Mouse (Mus musculus) MEL (cell line): Measurements from ENCODE around the gene Rgmb. TPM values are rescaled to one million over a fixed set of nuclear protein-coding genes. Genes with fewer than 3 reads are reported as not detected.

Experiments used
- DNase-seq: peaks from one replicate; pipeline ENCODE4 v3.0.0; 2011; ENCODE audit warnings: low read depth, low spot score
- H3K27ac ChIP-seq: 2 replicates; pipeline ENCODE4 v1.5.1; 2012; ENCODE audit warnings: low read depth, mild to moderate bottlenecking, control low read depth, low read length, moderate library complexity; ENCODE audit not compliant: control insufficient read depth
- H3K27me3 ChIP-seq, 2 experiments: fragments of 150-350 bp in 1 of 2; sonication (generic) in 1 of 2; 2 replicates each; pipeline ENCODE4 v1.6.1; 2012; ENCODE audit warnings: low read length in 2 of 2, mild to moderate bottlenecking in 2 of 2, improper control_type of control experiment in 1 of 2, moderate library complexity in 1 of 2; ENCODE audit not compliant: insufficient read depth in 2 of 2, control insufficient read depth in 1 of 2
- H3K36me3 ChIP-seq, 2 experiments: 2 replicates each; pipeline ENCODE4 v1.6.1; 2012 to 2014; ENCODE audit warnings: low read length in 2 of 2, improper control_type of control experiment in 1 of 2, inconsistent platforms in 1 of 2, mild to moderate bottlenecking in 1 of 2; ENCODE audit not compliant: insufficient read depth in 2 of 2, control insufficient read depth in 1 of 2
- H3K4me1 ChIP-seq, 2 experiments: fragments of 150-350 bp in 1 of 2; sonication (generic) in 1 of 2; 2 replicates each; pipeline ENCODE4 v1.6.1; 2012; ENCODE audit warnings: low read length in 2 of 2, improper control_type of control experiment in 1 of 2, mild to moderate bottlenecking in 1 of 2; ENCODE audit not compliant: insufficient read depth in 2 of 2, control insufficient read depth in 1 of 2
- H3K4me3 ChIP-seq, 2 experiments: fragments of 150-350 bp in 1 of 2; sonication (generic) in 1 of 2; 2 replicates each; pipeline ENCODE4 v1.5.1; 2012; ENCODE audit warnings: low read depth in 2 of 2, low read length in 2 of 2, mild to moderate bottlenecking in 2 of 2, moderate library complexity in 2 of 2, control low read depth in 1 of 2, improper control_type of control experiment in 1 of 2; ENCODE audit not compliant: control insufficient read depth in 1 of 2, insufficient read depth in 1 of 2
- H3K79me2 ChIP-seq: 2 replicates; pipeline ENCODE4 v1.6.1; 2012; ENCODE audit warnings: mild to moderate bottlenecking, low read length, moderate library complexity; ENCODE audit not compliant: control insufficient read depth, poor library complexity, insufficient read depth
- H3K9ac ChIP-seq: 2 replicates; pipeline ENCODE4 v1.6.1; 2012; ENCODE audit warnings: low read depth, mild to moderate bottlenecking, control low read depth, low read length, moderate library complexity; ENCODE audit not compliant: control insufficient read depth, poor library complexity, severe bottlenecking
- H3K9me3 ChIP-seq: fragments of 150-350 bp; sonication (generic); replicated peaks from 2 replicates; pipeline ENCODE4 v1.6.1; 2012; ENCODE audit warnings: mild to moderate bottlenecking, low read length, improper control_type of control experiment, moderate library complexity; ENCODE audit not compliant: insufficient read depth
- BHLHE40 ChIP-seq: IDR thresholded peaks from 2 replicates; pipeline ENCODE4 v1.6.1; 2012; ENCODE audit warnings: low read depth, mild to moderate bottlenecking, inconsistent platforms, low read length, improper control_type of control experiment, borderline replicate concordance
- CHD1 ChIP-seq: IDR thresholded peaks from 2 replicates; pipeline ENCODE4 v1.6.1; 2012; ENCODE audit warnings: low read depth, mild to moderate bottlenecking, inconsistent platforms, low read length, improper control_type of control experiment
- CTCF ChIP-seq, 3 experiments: IDR thresholded peaks in 2 of 3; conservative IDR thresholded peaks in 1 of 3; 2 replicates each; pipeline ENCODE4 v1.5.1; 2011 to 2012; ENCODE audit warnings: low read length in 3 of 3, low read depth in 2 of 3, mild to moderate bottlenecking in 2 of 3, improper control_type of control experiment in 1 of 3, inconsistent platforms in 1 of 3, mixed read lengths in 1 of 3, moderate library complexity in 1 of 3; ENCODE audit not compliant: control insufficient read depth in 1 of 3, insufficient read depth in 1 of 3, poor library complexity in 1 of 3, severe bottlenecking in 1 of 3
- E2F4 ChIP-seq: IDR thresholded peaks from 2 replicates; pipeline ENCODE4 v1.6.1; 2011; ENCODE audit warnings: low read depth, low read length, improper control_type of control experiment, borderline replicate concordance
- EP300 ChIP-seq, 2 experiments: IDR thresholded peaks; 2 replicates each; pipeline ENCODE4 v1.6.1; 2011; ENCODE audit warnings: improper control_type of control experiment in 2 of 2, low read length in 2 of 2, low read depth in 1 of 2, mild to moderate bottlenecking in 1 of 2
- GABPA ChIP-seq: IDR thresholded peaks from 2 replicates; pipeline ENCODE4 v1.6.1; 2012; ENCODE audit warnings: low read depth, mild to moderate bottlenecking, inconsistent platforms, low read length, improper control_type of control experiment, moderate library complexity
- HCFC1 ChIP-seq: IDR thresholded peaks from 2 replicates; pipeline ENCODE4 v1.6.1; 2012; ENCODE audit warnings: low read depth, mild to moderate bottlenecking, inconsistent platforms, low read length, improper control_type of control experiment, moderate library complexity
- KAT2A ChIP-seq: conservative IDR thresholded peaks from 2 replicates; pipeline ENCODE4 v1.6.1; 2012; ENCODE audit warnings: low read depth, low read length, improper control_type of control experiment, inconsistent platforms
- MAX ChIP-seq: IDR thresholded peaks from 2 replicates; pipeline ENCODE4 v1.6.1; 2011; ENCODE audit warnings: low read length, improper control_type of control experiment
- MAZ ChIP-seq: IDR thresholded peaks from 2 replicates; pipeline ENCODE4 v1.6.1; 2012; ENCODE audit warnings: low read depth, mild to moderate bottlenecking, inconsistent platforms, low read length, improper control_type of control experiment
- MEF2A ChIP-seq: IDR thresholded peaks from 2 replicates; pipeline ENCODE4 v1.6.1; 2014; ENCODE audit warnings: low read depth, mild to moderate bottlenecking, inconsistent platforms, low read length, improper control_type of control experiment; ENCODE audit not compliant: poor library complexity, insufficient replicate concordance, severe bottlenecking; ENCODE audit errors: extremely low read depth
- MXI1 ChIP-seq: IDR thresholded peaks from 2 replicates; pipeline ENCODE4 v1.6.1; 2011; ENCODE audit warnings: mild to moderate bottlenecking, low read depth, low read length, improper control_type of control experiment
- MYB ChIP-seq: IDR thresholded peaks from 2 replicates; pipeline ENCODE4 v1.6.1; 2011; ENCODE audit warnings: mild to moderate bottlenecking, low read depth, low read length, improper control_type of control experiment
- MYC ChIP-seq: IDR thresholded peaks from 2 replicates; pipeline ENCODE4 v1.6.1; 2011; ENCODE audit warnings: low read depth, mild to moderate bottlenecking, low read length, improper control_type of control experiment, moderate library complexity
- NELFE ChIP-seq: IDR thresholded peaks from 2 replicates; pipeline ENCODE4 v1.6.1; 2011; ENCODE audit warnings: low read depth, low read length, improper control_type of control experiment
- POLR2AphosphoS2 ChIP-seq: IDR thresholded peaks from 2 replicates; pipeline ENCODE4 v1.6.1; 2011; ENCODE audit warnings: low read length, improper control_type of control experiment
- POLR2AphosphoS5 ChIP-seq: IDR thresholded peaks from 2 replicates; pipeline ENCODE4 v1.6.1; 2012; ENCODE audit warnings: low read depth, borderline replicate concordance, mild to moderate bottlenecking, inconsistent platforms, low read length, moderate library complexity, mixed read lengths
- RAD21 ChIP-seq: IDR thresholded peaks from 2 replicates; pipeline ENCODE4 v1.6.1; 2011; ENCODE audit warnings: mild to moderate bottlenecking, low read depth, low read length, improper control_type of control experiment
- RCOR1 ChIP-seq: IDR thresholded peaks from 2 replicates; pipeline ENCODE4 v1.6.1; 2012; ENCODE audit warnings: low read depth, mild to moderate bottlenecking, inconsistent platforms, low read length, improper control_type of control experiment
- SMC3 ChIP-seq: IDR thresholded peaks from 2 replicates; pipeline ENCODE4 v1.6.1; 2011; ENCODE audit warnings: low read depth, low read length, improper control_type of control experiment
- UBTF ChIP-seq: IDR thresholded peaks from 2 replicates; pipeline ENCODE4 v1.6.1; 2012; ENCODE audit warnings: low read depth, mild to moderate bottlenecking, inconsistent platforms, low read length, improper control_type of control experiment, moderate library complexity, borderline replicate concordance; ENCODE audit not compliant: insufficient read depth
- USF1 ChIP-seq: IDR thresholded peaks from 2 replicates; pipeline ENCODE4 v1.6.1; 2014; ENCODE audit warnings: low read depth, mild to moderate bottlenecking, inconsistent platforms, low read length, improper control_type of control experiment, moderate library complexity
- ZC3H11A ChIP-seq: IDR thresholded peaks from 2 replicates; pipeline ENCODE4 v1.6.1; 2012; ENCODE audit warnings: low read depth, mild to moderate bottlenecking, inconsistent platforms, low read length, improper control_type of control experiment
- ZKSCAN1 ChIP-seq: IDR thresholded peaks from 2 replicates; pipeline ENCODE4 v1.6.1; 2012; ENCODE audit warnings: low read depth, mild to moderate bottlenecking, inconsistent platforms, low read length, improper control_type of control experiment, moderate library complexity
- ZMIZ1 ChIP-seq: IDR thresholded peaks from 2 replicates; pipeline ENCODE4 v1.6.1; 2012; ENCODE audit warnings: low read depth, mild to moderate bottlenecking, inconsistent platforms, low read length, improper control_type of control experiment, moderate library complexity
- ZNF384 ChIP-seq: IDR thresholded peaks from 2 replicates; pipeline ENCODE4 v1.6.1; 2012; ENCODE audit warnings: low read depth, mild to moderate bottlenecking, inconsistent platforms, low read length, improper control_type of control experiment
- polyA plus RNA-seq, 2 experiments: library from polyadenylated mRNA; stranded (reverse) in 1 of 2; unstranded in 1 of 2; fragments of >175 nt in 1 of 2; fragments of >200 nt in 1 of 2; gene quantifications; 2 replicates each; pipeline versions ENCODE4 v1.2.1 to v1.2.4; 2012; ENCODE audit warnings: low replicate concordance in 2 of 2, low read depth in 1 of 2; ENCODE audit not compliant: insufficient read length in 2 of 2, insufficient read depth in 1 of 2, missing spikeins in 1 of 2
- total RNA-seq: library from RNA; depleted of rRNA; stranded (reverse); fragments of 300-350 nt; gene quantifications from 2 replicates; pipeline ENCODE4 v1.2.3, GENCODE M21; 2012

Gene Rgmb
- total and polyA plus RNA-seq, 3 experiments, result not detected

DNA sequence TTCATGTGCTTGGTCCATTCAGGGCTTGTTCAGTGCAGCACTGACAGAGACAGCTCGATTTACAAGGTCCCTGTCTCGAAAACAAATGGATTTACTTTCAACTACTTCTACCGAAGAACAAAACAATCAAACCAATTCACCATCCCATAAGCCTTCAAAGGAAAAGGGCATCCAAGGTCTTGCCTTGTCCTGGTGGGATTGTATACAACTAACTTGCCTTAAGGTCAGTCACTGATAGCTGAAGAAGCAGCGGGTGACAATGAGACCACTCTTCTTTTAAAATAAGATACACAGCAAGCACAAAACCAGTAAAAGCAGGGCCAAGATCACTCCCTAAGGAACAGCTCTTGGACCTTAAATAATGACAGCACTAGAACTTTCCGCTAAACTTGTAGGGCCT, 7.6 kb downstream of the Rgmb start:
- Histone ChIP-seq H3K4me3 (no peak overlapping the region), H3K9ac (no peak overlapping the region), H3K36me3 (no peaks in the 10 kb centered on the region), H3K27ac (no peak overlapping the region), H3K9me3 (no peaks in the 10 kb centered on the region), H3K79me2 (no peaks in the 10 kb centered on the region), H3K4me1 (no peaks in the 10 kb centered on the region), H3K27me3 (no peaks in the 10 kb centered on the region)
- TF ChIP-seq MAX (no peak), ZC3H11A (no peak), POLR2AphosphoS2 (no peak), UBTF (no peak), RCOR1 (no peak), HCFC1 (no peak), RAD21 (no peak), MEF2A (no peak), POLR2AphosphoS5 (no peak), CHD1 (no peak), ZKSCAN1 (no peak), MAZ (no peak)
- no peak for DNase-seq

GRCm38 (mm10) chr17:15822376-15822775, 8.5 kb downstream of the Rgmb start:
- no peaks in the 10 kb centered on the region for H3K36me3 ChIP-seq
- DNase-seq, result no peak
- H3K27ac ChIP-seq, result no peak overlapping the region
- no peaks in the 10 kb centered on the region for H3K79me2 ChIP-seq
- TF ChIP-seq KAT2A, result no peak
- no peak for TF ChIP-seq POLR2AphosphoS5
- TF ChIP-seq SMC3, result no peak
- TF ChIP-seq BHLHE40, result no peak
- TF ChIP-seq GABPA, result no peak
- no peak for TF ChIP-seq CTCF (IDR thresholded peaks at IDR 0.05 in 2 of 3, conservative IDR thresholded peaks at IDR 0.05 in 1 of 3; ENCODE audit: control insufficient read depth in 1 of 3, insufficient read depth in 1 of 3, low read depth in 2 of 3, low read length in 3 of 3, poor library complexity in 1 of 3, severe bottlenecking in 1 of 3)
- no peak for TF ChIP-seq HCFC1
- no peak for TF ChIP-seq NELFE
- TF ChIP-seq CHD1, result no peak
- no peak for TF ChIP-seq USF1
- no peak for TF ChIP-seq MAX
- TF ChIP-seq ZMIZ1, result no peak
- TF ChIP-seq E2F4, result no peak
- no peak for TF ChIP-seq MXI1
- no peak for TF ChIP-seq MYB
- TF ChIP-seq MYC, result no peak
- no peak for TF ChIP-seq MAZ
- TF ChIP-seq EP300 (IDR thresholded peaks at IDR 0.05; ENCODE audit: low read depth in 1 of 2, low read length in 2 of 2), result no peak
- TF ChIP-seq ZNF384, result no peak
- H3K9ac ChIP-seq, result no peak overlapping the region
- no peaks in the 10 kb centered on the region for H3K9me3 ChIP-seq
- no peaks in the 10 kb centered on the region for H3K27me3 ChIP-seq
- H3K4me1 ChIP-seq, result no peaks in the 10 kb centered on the region
- H3K4me3 ChIP-seq, result no peak overlapping the region
